Mouse (Mus musculus) embryo, embryonic 10 days (tissue): ENCODE results near the gene Fnbp1l.

Source experiments
- DNase-seq: peaks from one replicate; pipeline ENCODE4 v3.0.0-alpha.2; 2015; ENCODE audit warnings: low spot score

Gene Fnbp1l

GRCm38 (mm10) chr3:122520875-122521274, 98.6 kb downstream of the Fnbp1l start:
- no peak for DNase-seq

- DNase-seq: no peak
These were observed 99.2 kb downstream of the Fnbp1l start for GRCm38 (mm10) chr3:122520365-122520764.

- peak; percentile 43 for DNase-seq
These were observed 100.4 kb downstream of the Fnbp1l start for GRCm38 (mm10) chr3:122519082-122519481.

GRCm38 (mm10) chr3:122518231-122518736, 101.2 kb downstream of the Fnbp1l start:
- peak; percentile 79 for DNase-seq

GRCm38 (mm10) chr3:122517726-122518125, 101.8 kb downstream of the Fnbp1l start:
- DNase-seq: peak; percentile 69

GRCm38 (mm10) chr3:122516327-122516695, 103.2 kb downstream of the Fnbp1l start:
- no peak for DNase-seq

GRCm38 (mm10) chr3:122515568-122516326, 103.8 kb downstream of the Fnbp1l start:
- DNase-seq: no peak

- DNase-seq: no peak
These were observed 106.7 kb downstream of the Fnbp1l start for GRCm38 (mm10) chr3:122512725-122513375.

GRCm38 (mm10) chr3:122511721-122512619, 107.5 kb downstream of the Fnbp1l start:
- no peak for DNase-seq

GRCm38 (mm10) chr3:122510932-122511331, 108.6 kb downstream of the Fnbp1l start:
- DNase-seq: no peak

- no peak for DNase-seq
These were observed 109.2 kb downstream of the Fnbp1l start for GRCm38 (mm10) chr3:122510240-122510750.

GRCm38 (mm10) chr3:122509534-122510239, 109.8 kb downstream of the Fnbp1l start:
- DNase-seq: no peak

- DNase-seq: peak; percentile 87
These were observed 110.4 kb downstream of the Fnbp1l start for GRCm38 (mm10) chr3:122509084-122509483.

GRCm38 (mm10) chr3:122507826-122508225, 111.7 kb downstream of the Fnbp1l start:
- no peak for DNase-seq

GRCm38 (mm10) chr3:122506343-122506916, 113.1 kb downstream of the Fnbp1l start:
- no peak for DNase-seq

GRCm38 (mm10) chr3:122500929-122501328, 118.6 kb downstream of the Fnbp1l start:
- DNase-seq: no peak

GRCm38 (mm10) chr3:122499647-122500046, 119.9 kb downstream of the Fnbp1l start:
- no peak for DNase-seq

GRCm38 (mm10) chr3:122498528-122498927, 121.0 kb downstream of the Fnbp1l start:
- no peak for DNase-seq

- no peak for DNase-seq
These were observed 121.6 kb downstream of the Fnbp1l start for GRCm38 (mm10) chr3:122497871-122498270.

- DNase-seq: no peak
These were observed 124.8 kb downstream of the Fnbp1l start for GRCm38 (mm10) chr3:122494764-122495163.
